ENCODE assay signal across 47 mouse cellular contexts in genomic region chr1:88014671-88015070, GRCm38 (mm10). TPM values are rescaled to one million over a fixed set of nuclear protein-coding genes. Genes with fewer than 3 reads are reported as not detected.
"Had no signal": no experiment of that assay in that cellular context is flagged by ENCODE, and none has a peak within 500 bp of the region (broad histone marks: within the 10 kb centered on the region; RNA-seq: fewer than 3 reads in every experiment).

No protein-coding gene starts in this region.

- H3K4me3 ChIP-seq: heart, adult 2 months; heart, embryonic 10.5 days; heart, embryonic 12.5 days; heart, embryonic 13.5 days; heart, embryonic 15.5 days; hindbrain, embryonic 10.5 days; hindbrain, embryonic 12.5 days; hindbrain, embryonic 13.5 days; hindbrain, embryonic 15.5 days; intestine, embryonic 15.5 days; kidney, embryonic 15.5 days; layer of hippocampus, adult 2 months had no signal

- H3K27ac ChIP-seq: heart, adult 2 months; heart, embryonic 10.5 days; heart, embryonic 13.5 days; heart, embryonic 15.5 days; hindbrain, embryonic 10.5 days; hindbrain, embryonic 12.5 days; hindbrain, embryonic 13.5 days; hindbrain, embryonic 14.5 days; hindbrain, embryonic 15.5 days; hindbrain, postnatal 0 days; intestine, embryonic 15.5 days; kidney, embryonic 15.5 days; kidney, postnatal 0 days; layer of hippocampus, adult 2 months had no signal

- DNase-seq: heart, adult 2 months; heart, postnatal 10 days; heart, postnatal 14 days; heart, postnatal 36 days; heart, postnatal 4 days; kidney, adult 11 months; kidney, adult 18-20 months; kidney, adult 2 months; kidney, adult 8-10 months; kidney, adult 9 months; kidney, postnatal 10 days; kidney, postnatal 14 days; kidney, postnatal 25 days; kidney, postnatal 36 days; kidney, postnatal 4 days; layer of hippocampus, adult 9-11 months had no signal

- H3K36me3 ChIP-seq: heart, embryonic 10.5 days; heart, embryonic 12.5 days; heart, embryonic 13.5 days; heart, embryonic 15.5 days; hindbrain, embryonic 10.5 days; hindbrain, embryonic 12.5 days; hindbrain, embryonic 13.5 days; hindbrain, embryonic 15.5 days; intestine, embryonic 15.5 days; kidney, embryonic 15.5 days had no signal

- H3K4me1 ChIP-seq: heart, embryonic 10.5 days; heart, embryonic 12.5 days; heart, embryonic 13.5 days; heart, embryonic 15.5 days; hindbrain, embryonic 10.5 days; hindbrain, embryonic 12.5 days; hindbrain, embryonic 13.5 days; hindbrain, embryonic 15.5 days; intestine, embryonic 15.5 days; kidney, embryonic 15.5 days had no signal

- H3K9ac ChIP-seq: heart, embryonic 12.5 days; heart, embryonic 13.5 days; heart, embryonic 15.5 days; hindbrain, embryonic 12.5 days; hindbrain, embryonic 13.5 days; hindbrain, embryonic 14.5 days; hindbrain, embryonic 15.5 days; intestine, embryonic 15.5 days; kidney, embryonic 15.5 days had no signal

- H3K9me3 ChIP-seq: heart, embryonic 15.5 days; hindbrain, embryonic 15.5 days; intestine, embryonic 15.5 days had no signal

- ATAC-seq: hindbrain, embryonic 16.5 days; hindbrain, postnatal 0 days; inflammation-experienced regulatory T-cells, adult 6 months; intestine, embryonic 15.5 days had no signal

- H3K4me2 ChIP-seq: heart, embryonic 11.5 days; heart, embryonic 12.5 days; heart, embryonic 13.5 days; heart, embryonic 15.5 days; hindbrain, embryonic 12.5 days; hindbrain, embryonic 13.5 days; hindbrain, embryonic 14.5 days; hindbrain, embryonic 15.5 days; intestine, embryonic 15.5 days; kidney, embryonic 15.5 days had no signal

- H3K27me3 ChIP-seq: heart, embryonic 12.5 days; heart, embryonic 13.5 days; heart, embryonic 15.5 days; hindbrain, embryonic 12.5 days; hindbrain, embryonic 13.5 days; hindbrain, embryonic 15.5 days; intestine, embryonic 15.5 days; kidney, embryonic 15.5 days had no signal

RNA-seq across cellular contexts. Expression of gene Ugt1a10, which starts 40.5 kb away (rescaled TPM):
- total RNA-seq: heart, adult 2 months; heart, adult 8-10 months; heart, postnatal 10 days; heart, postnatal 14 days; heart, postnatal 25 days; heart, postnatal 36 days; heart, postnatal 4 days; hematopoietic stem cell, adult 5-6 weeks; hindbrain, postnatal 0 days; layer of hippocampus, adult 18-20 months; layer of hippocampus, adult 2 months; layer of hippocampus, adult 8-10 months; layer of hippocampus, postnatal 10 days; layer of hippocampus, postnatal 14 days; layer of hippocampus, postnatal 25 days had no signal
- polyA plus RNA-seq: heart, adult 2 months; heart, embryonic 10.5 days; heart, embryonic 11.5 days; heart, embryonic 12.5 days; heart, embryonic 13.5 days; heart, embryonic 14.5 days; heart, embryonic 15.5 days; heart, embryonic 16.5 days; heart, postnatal 0 days; hindbrain, embryonic 10.5 days; hindbrain, embryonic 11.5 days; hindbrain, embryonic 12.5 days; hindbrain, embryonic 13.5 days; hindbrain, embryonic 14.5 days; hindbrain, embryonic 15.5 days; hindbrain, embryonic 16.5 days; hindbrain, postnatal 0 days; inflammation-experienced regulatory T-cells, adult 6 months; intestine, embryonic 14.5 days; intestine, embryonic 15.5 days; intestine, embryonic 16.5 days had no signal

RNA-seq across cellular contexts. Expression of gene Ugt1a9, which starts 55.9 kb away (rescaled TPM):
- total RNA-seq: heart, adult 2 months; heart, adult 8-10 months; heart, postnatal 10 days; heart, postnatal 14 days; heart, postnatal 25 days; heart, postnatal 36 days; heart, postnatal 4 days; hematopoietic stem cell, adult 5-6 weeks; hindbrain, postnatal 0 days; layer of hippocampus, adult 18-20 months; layer of hippocampus, adult 2 months; layer of hippocampus, adult 8-10 months; layer of hippocampus, postnatal 10 days; layer of hippocampus, postnatal 14 days; layer of hippocampus, postnatal 25 days had no signal
- polyA plus RNA-seq: heart, adult 2 months; heart, embryonic 10.5 days; heart, embryonic 11.5 days; heart, embryonic 12.5 days; heart, embryonic 13.5 days; heart, embryonic 14.5 days; heart, embryonic 15.5 days; heart, embryonic 16.5 days; heart, postnatal 0 days; hindbrain, embryonic 10.5 days; hindbrain, embryonic 11.5 days; hindbrain, embryonic 12.5 days; hindbrain, embryonic 13.5 days; hindbrain, embryonic 14.5 days; hindbrain, embryonic 15.5 days; hindbrain, embryonic 16.5 days; hindbrain, postnatal 0 days; inflammation-experienced regulatory T-cells, adult 6 months had no signal
